Mouse (Mus musculus) CH12.LX (cell line): ENCODE results near the gene Rpl36al. TPM values are rescaled to one million over a fixed set of nuclear protein-coding genes. Genes with fewer than 3 reads are reported as not detected.
A peak's percentile ranks its signal among the peaks of the same experiment; 100 is the strongest.

ENCODE experiments used
- DNase-seq: peaks from one replicate; pipeline ENCODE4 v3.0.0-alpha.2; 2013; ENCODE audit errors: extremely low read depth
- H3K27ac ChIP-seq: 2 replicates; pipeline ENCODE4 v1.5.1; 2012; ENCODE audit warnings: low read depth, mild to moderate bottlenecking, control low read depth, moderate library complexity; ENCODE audit not compliant: insufficient read depth
- H3K27me3 ChIP-seq: replicated peaks from 2 replicates; pipeline ENCODE3; 2012; ENCODE audit warnings: inconsistent platforms
- H3K36me3 ChIP-seq, 2 experiments: replicated peaks in 1 of 2; 2 replicates each; pipeline versions ENCODE3 to v1.6.1; 2012; ENCODE audit warnings: inconsistent platforms in 1 of 2, low read length in 1 of 2, mild to moderate bottlenecking in 1 of 2, mixed read lengths in 1 of 2, moderate library complexity in 1 of 2; ENCODE audit not compliant: control insufficient read depth in 1 of 2, insufficient read depth in 1 of 2
- H3K4me1 ChIP-seq, 2 experiments: 2 replicates each; pipeline ENCODE4 v1.6.1; 2012; ENCODE audit warnings: inconsistent platforms in 1 of 2, moderate library complexity in 1 of 2; ENCODE audit not compliant: insufficient read depth in 2 of 2, control insufficient read depth in 1 of 2
- H3K4me2 ChIP-seq: 2 replicates; pipeline ENCODE4 v1.6.1; 2012; ENCODE audit warnings: low read depth, mild to moderate bottlenecking, control low read depth; ENCODE audit not compliant: poor library complexity, insufficient read depth, severe bottlenecking
- H3K4me3 ChIP-seq, 3 experiments: fragments of 150-350 bp in 1 of 3; sonication (generic) in 1 of 3; replicated peaks in 1 of 3; 2 replicates each; pipeline versions ENCODE3 to v1.5.1; 2011 to 2012; ENCODE audit warnings: low read depth in 2 of 3, low read length in 2 of 3, mild to moderate bottlenecking in 2 of 3, moderate library complexity in 2 of 3, control low read depth in 1 of 3, improper control_type of control experiment in 1 of 3, inconsistent platforms in 1 of 3, mixed read lengths in 1 of 3; ENCODE audit not compliant: poor library complexity in 1 of 3
- H3K79me2 ChIP-seq: replicated peaks from 2 replicates; pipeline ENCODE4 v1.6.1; 2012; ENCODE audit warnings: mild to moderate bottlenecking, moderate library complexity; ENCODE audit not compliant: control insufficient read depth, poor library complexity, insufficient read depth, severe bottlenecking; ENCODE audit errors: extremely low read depth
- H3K9ac ChIP-seq: 2 replicates; pipeline ENCODE4 v1.6.1; 2012; ENCODE audit warnings: low read depth, mild to moderate bottlenecking, control low read depth, moderate library complexity; ENCODE audit not compliant: insufficient read depth
- H3K9me3 ChIP-seq: replicated peaks from 2 replicates; pipeline ENCODE3; 2012; ENCODE audit warnings: low read length, inconsistent platforms, mixed read lengths
- CHD1 ChIP-seq: IDR thresholded peaks from 2 replicates; pipeline ENCODE4 v1.6.1; 2012; ENCODE audit warnings: low read depth, low read length, improper control_type of control experiment, inconsistent platforms
- CTCF ChIP-seq, 2 experiments: IDR thresholded peaks in 1 of 2; conservative IDR thresholded peaks in 1 of 2; 2 replicates each; pipeline ENCODE4 v1.5.1; 2011 to 2012; ENCODE audit warnings: low read depth in 2 of 2, low read length in 2 of 2, improper control_type of control experiment in 1 of 2, inconsistent platforms in 1 of 2, mild to moderate bottlenecking in 1 of 2, moderate library complexity in 1 of 2
- E2F4 ChIP-seq: IDR thresholded peaks from 2 replicates; pipeline ENCODE4 v1.6.1; 2011; ENCODE audit warnings: low read depth, low read length, improper control_type of control experiment; ENCODE audit not compliant: insufficient replicate concordance
- EP300 ChIP-seq: IDR thresholded peaks from 2 replicates; pipeline ENCODE4 v1.6.1; 2011; ENCODE audit warnings: low read length, improper control_type of control experiment
- GABPA ChIP-seq: IDR thresholded peaks from 2 replicates; pipeline ENCODE4 v1.6.1; 2012; ENCODE audit warnings: low read depth, low read length, improper control_type of control experiment, inconsistent platforms; ENCODE audit not compliant: insufficient replicate concordance
- HCFC1 ChIP-seq: IDR thresholded peaks from 2 replicates; pipeline ENCODE4 v1.6.1; 2012; ENCODE audit warnings: low read depth, mild to moderate bottlenecking, inconsistent platforms, low read length, improper control_type of control experiment
- KAT2A ChIP-seq: IDR thresholded peaks from 2 replicates; pipeline ENCODE4 v1.6.1; 2012; ENCODE audit warnings: low read length, improper control_type of control experiment, inconsistent platforms; ENCODE audit not compliant: insufficient replicate concordance
- MAFK ChIP-seq: IDR thresholded peaks from 2 replicates; pipeline ENCODE4 v1.6.1; 2011; ENCODE audit warnings: low read length, improper control_type of control experiment; ENCODE audit not compliant: insufficient replicate concordance
- MEF2A ChIP-seq: IDR thresholded peaks from 2 replicates; pipeline ENCODE4 v1.6.1; 2014; ENCODE audit warnings: low read depth, mild to moderate bottlenecking, inconsistent platforms, low read length, improper control_type of control experiment, borderline replicate concordance
- PAX5 ChIP-seq: IDR thresholded peaks from 2 replicates; pipeline ENCODE4 v1.6.1; 2012; ENCODE audit warnings: low read length, inconsistent platforms, mixed read lengths
- POLR2A ChIP-seq: IDR thresholded peaks from 2 replicates; pipeline ENCODE4 v1.6.1; 2011; ENCODE audit warnings: low read depth, mild to moderate bottlenecking, improper control_type of control experiment, low read length
- RAD21 ChIP-seq: IDR thresholded peaks from 2 replicates; pipeline ENCODE4 v1.6.1; 2011; ENCODE audit warnings: low read depth, mild to moderate bottlenecking, low read length, improper control_type of control experiment, moderate library complexity
- RCOR1 ChIP-seq: conservative IDR thresholded peaks from 2 replicates; pipeline ENCODE4 v1.6.1; 2012; ENCODE audit warnings: low read depth, mild to moderate bottlenecking, inconsistent platforms, low read length, improper control_type of control experiment
- SMC3 ChIP-seq: IDR thresholded peaks from 2 replicates; pipeline ENCODE4 v1.6.1; 2011; ENCODE audit warnings: low read depth, low read length, improper control_type of control experiment
- UBTF ChIP-seq: IDR thresholded peaks from 2 replicates; pipeline ENCODE4 v1.6.1; 2012; ENCODE audit warnings: low read depth, mild to moderate bottlenecking, inconsistent platforms, low read length, improper control_type of control experiment, moderate library complexity
- USF1 ChIP-seq: IDR thresholded peaks from 2 replicates; pipeline ENCODE4 v1.6.1; 2014; ENCODE audit warnings: low read depth, mild to moderate bottlenecking, inconsistent platforms, low read length, improper control_type of control experiment
- USF2 ChIP-seq: conservative IDR thresholded peaks from 2 replicates; pipeline ENCODE4 v1.6.1; 2011; ENCODE audit warnings: low read depth, low read length, improper control_type of control experiment
- ZC3H11A ChIP-seq: IDR thresholded peaks from 2 replicates; pipeline ENCODE4 v1.6.1; 2012; ENCODE audit warnings: low read depth, mild to moderate bottlenecking, inconsistent platforms, low read length, improper control_type of control experiment
- ZNF384 ChIP-seq: IDR thresholded peaks from 2 replicates; pipeline ENCODE4 v1.6.1; 2012; ENCODE audit warnings: low read depth, low read length, improper control_type of control experiment, inconsistent platforms
- dilution Hi-C: fragments of 300-500 bp; cut with MboI; formaldehyde crosslinking; loops from 2 replicates; pipeline ENCODE4 v1.14.3; 2020; ENCODE audit warnings: low sequenced_read_pairs; ENCODE audit not compliant: extremely low pct_unique_long_range_greater_than_20kb, extremely low pct_ligation_motif_present
- in situ Hi-C: fragments of 300-500 bp; cut with MboI; formaldehyde crosslinking; loops from 3 replicates; pipeline ENCODE4 v1.14.3; 2019; ENCODE audit warnings: low sequenced_read_pairs, low pct_ligation_motif_present, low pct_unique_long_range_greater_than_20kb, mixed read lengths
- polyA plus RNA-seq: library from polyadenylated mRNA; unstranded; fragments of >175 nt; gene quantifications from 2 replicates; pipeline ENCODE4 v1.2.1, GENCODE M21; 2012; ENCODE audit warnings: low read depth; ENCODE audit not compliant: insufficient read length
- total RNA-seq, 2 experiments: library from RNA; depleted of rRNA; stranded (reverse); fragments of 300-350 nt in 1 of 2; fragments of >200 nt in 1 of 2; gene quantifications; 2 replicates each; pipeline ENCODE4 v1.2.3; 2012 to 2014

The Rpl36al gene
- total and polyA plus RNA-seq, 3 experiments: 828 to 1,571 (median 1,263) TPM

- Histone ChIP-seq H3K9ac (no peak overlapping the region), H3K36me3 (peaks cover 17 to 44% of the 10 kb centered on the region in 2 experiments), H3K4me1 (peaks cover 5 to 28% of the 10 kb centered on the region in 2 experiments; a peak in 3 of 4 replicates), H3K79me2 (peaks cover 50% of the 10 kb centered on the region), H3K9me3 (no peaks in the 10 kb centered on the region), H3K4me2 (no peak overlapping the region), H3K27ac (no peak overlapping the region), H3K27me3 (no peaks in the 10 kb centered on the region), H3K4me3 (no peak overlapping the region)
- TF ChIP-seq RCOR1 (no peak), E2F4 (no peak), RAD21 (peak; percentile 18; the same call in 1 of the 2 replicates), ZNF384 (peak; percentile 42; the same call in 1 of the 2 replicates), CTCF (conservative IDR thresholded peaks at IDR 0.05 in 1 of 2, IDR thresholded peaks at IDR 0.05 in 1 of 2; ENCODE audit: low read depth in 2 of 2, low read length in 2 of 2) (peak in 1 of 2 experiments; percentile 54; a peak in 2 of 4 replicates)
- dilution Hi-C loops: no loop called here
- in situ Hi-C loops: no loop called here
- DNase-seq: no peak
Observed at GRCm38 (mm10) chr12:69190522-69190921, 6.6 kb upstream of the Rpl36al start.

DNA sequence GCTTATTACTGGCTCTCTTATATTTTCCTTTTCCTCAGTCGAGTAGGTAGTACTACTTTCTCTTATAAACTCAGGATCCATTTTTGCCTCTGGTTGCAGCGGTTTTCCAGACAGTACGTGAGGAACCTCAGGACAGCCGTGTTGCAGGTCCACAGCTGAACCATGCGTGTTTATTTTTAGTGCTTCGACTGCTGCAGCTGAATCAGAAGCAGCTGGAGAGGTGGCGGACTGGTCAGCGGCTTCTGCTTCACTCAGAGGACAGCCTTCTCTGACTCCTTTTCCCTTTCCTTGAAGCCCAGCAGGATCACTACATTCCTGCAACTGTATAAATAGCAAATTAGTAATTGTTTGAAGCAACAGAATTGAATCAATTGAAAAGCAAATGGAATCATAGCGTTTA lies 6.2 kb upstream of the Rpl36al start:
- H3K27ac ChIP-seq: no peak overlapping the region
- no peak overlapping the region for H3K4me2 ChIP-seq
- H3K79me2 ChIP-seq: peaks cover 51% of the 10 kb centered on the region
- H3K27me3 ChIP-seq: no peaks in the 10 kb centered on the region
- DNase-seq: no peak
- no peak overlapping the region for H3K9ac ChIP-seq
- H3K4me1 ChIP-seq: peaks cover 5 to 28% of the 10 kb centered on the region in 2 experiments; a peak in 3 of 4 replicates
- H3K4me3 ChIP-seq: no peak overlapping the region
- TF ChIP-seq UBTF (no peak), MAFK (no peak), USF1 (no peak), SMC3 (no peak), USF2 (no peak), MEF2A (no peak)
- in situ Hi-C loops: no loop called here
- dilution Hi-C loops: no loop called here
- peaks cover 19 to 49% of the 10 kb centered on the region in 2 experiments for H3K36me3 ChIP-seq
- no peaks in the 10 kb centered on the region for H3K9me3 ChIP-seq

DNA sequence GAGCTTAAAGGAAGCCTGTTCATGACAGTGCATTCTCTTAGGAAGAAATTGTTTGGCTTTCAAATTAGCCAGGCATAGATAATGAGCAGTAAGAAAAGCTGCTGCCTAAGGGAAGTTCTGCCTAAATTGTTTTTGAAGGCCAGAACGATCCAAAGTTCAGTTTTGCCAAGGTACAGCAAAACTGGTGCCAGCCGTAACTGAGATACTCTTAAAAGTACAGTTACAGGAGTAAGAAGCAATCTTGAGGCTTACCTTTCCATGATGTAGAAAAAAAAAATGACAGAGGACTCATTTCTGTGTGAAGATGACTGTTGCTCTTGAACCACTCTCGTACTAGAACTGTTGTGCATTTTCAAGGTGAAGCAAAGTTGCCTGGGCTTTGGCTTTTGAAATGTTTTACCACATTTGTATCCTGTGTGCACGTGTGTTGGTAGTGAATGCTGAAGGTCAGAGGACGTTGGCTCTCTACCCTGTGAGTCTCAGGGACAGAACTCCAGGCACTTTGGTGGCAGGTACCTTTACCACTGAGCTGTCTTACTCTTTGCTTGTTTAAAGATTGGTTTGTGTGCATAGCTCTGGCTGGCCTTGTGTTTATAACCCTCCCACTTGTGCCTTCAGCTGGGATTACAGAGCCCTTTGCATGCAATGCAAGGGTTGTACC lies 3.1 kb upstream of the Rpl36al start:
- Histone ChIP-seq H3K79me2 (peaks cover 55% of the 10 kb centered on the region), H3K4me3 (peak overlapping the region; percentile 25 to 75 (median 64)), H3K4me2 (peak overlapping the region; percentile 99), H3K27me3 (no peaks in the 10 kb centered on the region), H3K9ac (peak overlapping the region; percentile 46), H3K27ac (peak overlapping the region; percentile 25), H3K36me3 (peaks cover 20 to 46% of the 10 kb centered on the region in 2 experiments), H3K9me3 (no peaks in the 10 kb centered on the region), H3K4me1 (peaks cover 5 to 21% of the 10 kb centered on the region in 2 experiments; a peak in 3 of 4 replicates)
- in situ Hi-C loops: no loop called here
- TF ChIP-seq POLR2A (no peak), CHD1 (peak; percentile 39), EP300 (no peak), ZC3H11A (no peak), KAT2A (no peak), PAX5 (no peak), USF2 (no peak), HCFC1 (no peak), GABPA (no peak)
- no peak for DNase-seq
- dilution Hi-C loops: no loop called here
